Mouse (Mus musculus): Measurements from ENCODE around the gene Nr1h5. TPM values are rescaled to one million over a fixed set of nuclear protein-coding genes. Genes with fewer than 3 reads are reported as not detected.

Gene Nr1h5
- total RNA-seq (2015; ENCODE audit: low replicate concordance) = not detected in 2 replicates
- total RNA-seq (2017; ENCODE audit: low replicate concordance) = not detected in 2 replicates

DNA sequence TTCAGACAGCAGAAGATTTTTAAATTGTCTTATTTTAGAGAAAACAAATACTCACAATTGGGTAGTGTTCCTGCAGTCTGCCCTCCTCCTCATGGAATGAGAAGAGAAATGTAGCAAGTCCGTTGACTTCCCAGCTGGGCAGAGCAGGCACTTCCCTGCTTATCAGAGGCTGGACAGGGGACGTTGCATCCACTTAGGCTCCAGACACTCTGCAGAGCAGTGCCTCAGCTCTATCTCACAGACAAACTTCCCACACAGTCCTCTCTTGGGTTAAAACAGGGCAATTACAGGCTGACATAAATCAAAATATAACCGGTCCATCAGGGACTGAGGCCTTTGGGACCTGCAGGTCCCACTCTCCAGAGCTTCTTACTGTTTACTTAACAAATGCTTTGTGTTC is at the start of gene Nr1h5:
Gene Nr1h5 (minus strand): TSS at position 101 of the 400 bp plus-strand sequence.
- no peak for ATAC-seq (replicated peaks; ENCODE audit: low FRiP score, poor library complexity, severe bottlenecking)

DNA sequence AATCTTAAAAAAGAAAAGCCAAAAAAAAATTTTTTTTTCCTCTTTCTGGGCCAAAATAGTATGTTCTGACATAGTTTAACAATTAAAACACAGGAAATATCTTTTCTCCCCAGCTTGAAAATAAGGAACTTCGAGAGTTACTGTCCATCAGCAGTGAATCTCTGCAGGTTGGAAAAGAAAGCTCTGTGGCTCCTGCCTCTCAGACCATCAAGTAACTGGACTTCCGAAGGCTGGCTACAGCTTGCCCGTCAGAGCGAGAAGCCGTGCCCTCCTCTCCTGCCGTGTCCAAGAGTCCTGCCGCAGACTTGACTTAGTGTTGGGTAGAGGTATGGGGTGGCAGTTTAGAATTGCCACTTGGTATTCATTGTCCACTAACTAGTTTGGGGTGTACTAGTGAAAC is 37.7 kb upstream of the Nr1h5 start:
- ATAC-seq (replicated peaks; ENCODE audit: low FRiP score, poor library complexity, severe bottlenecking) = no peak

DNA sequence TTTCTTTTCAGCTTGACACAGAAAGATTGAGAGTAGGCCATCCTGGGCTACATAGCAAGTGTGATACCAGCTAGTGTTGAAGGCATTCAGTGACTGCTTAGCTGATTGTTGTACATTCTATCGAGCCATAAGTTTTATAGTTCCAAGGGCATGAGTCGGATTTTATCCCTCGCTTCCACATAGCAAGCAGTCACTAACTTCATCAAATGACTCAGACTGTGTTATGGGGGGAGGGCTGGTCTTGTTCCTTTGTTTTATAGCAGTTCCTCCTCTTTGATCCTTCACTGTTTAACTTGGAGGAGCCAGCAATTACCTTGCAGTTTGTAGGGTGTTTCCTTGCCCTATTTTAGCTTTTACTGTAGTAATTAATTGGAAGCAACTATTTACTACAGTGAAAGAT is 33.7 kb upstream of the Nr1h5 start:
- ATAC-seq (replicated peaks; ENCODE audit: low FRiP score, poor library complexity, severe bottlenecking) = no peak

DNA sequence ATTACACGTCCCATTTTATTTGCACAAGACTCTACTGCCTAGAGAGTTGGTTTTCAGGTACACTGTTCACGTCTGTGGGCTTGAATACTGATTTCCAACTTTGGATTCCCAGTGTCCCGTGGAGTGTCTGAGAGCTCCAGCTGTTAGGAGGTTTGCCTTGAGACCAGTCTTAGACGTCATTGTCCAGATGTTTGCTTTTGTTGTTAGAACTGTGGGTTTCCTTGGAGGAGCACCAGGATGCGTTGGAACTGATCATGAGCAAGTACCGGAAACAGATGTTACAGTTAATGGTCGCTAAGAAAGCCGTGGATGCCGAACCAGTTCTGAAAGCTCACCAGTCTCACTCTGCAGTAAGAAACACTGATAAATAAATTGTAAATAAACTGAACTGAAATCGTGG is 33.1 kb upstream of the Nr1h5 start:
- no peak for ATAC-seq (replicated peaks; ENCODE audit: low FRiP score, poor library complexity, severe bottlenecking)

DNA sequence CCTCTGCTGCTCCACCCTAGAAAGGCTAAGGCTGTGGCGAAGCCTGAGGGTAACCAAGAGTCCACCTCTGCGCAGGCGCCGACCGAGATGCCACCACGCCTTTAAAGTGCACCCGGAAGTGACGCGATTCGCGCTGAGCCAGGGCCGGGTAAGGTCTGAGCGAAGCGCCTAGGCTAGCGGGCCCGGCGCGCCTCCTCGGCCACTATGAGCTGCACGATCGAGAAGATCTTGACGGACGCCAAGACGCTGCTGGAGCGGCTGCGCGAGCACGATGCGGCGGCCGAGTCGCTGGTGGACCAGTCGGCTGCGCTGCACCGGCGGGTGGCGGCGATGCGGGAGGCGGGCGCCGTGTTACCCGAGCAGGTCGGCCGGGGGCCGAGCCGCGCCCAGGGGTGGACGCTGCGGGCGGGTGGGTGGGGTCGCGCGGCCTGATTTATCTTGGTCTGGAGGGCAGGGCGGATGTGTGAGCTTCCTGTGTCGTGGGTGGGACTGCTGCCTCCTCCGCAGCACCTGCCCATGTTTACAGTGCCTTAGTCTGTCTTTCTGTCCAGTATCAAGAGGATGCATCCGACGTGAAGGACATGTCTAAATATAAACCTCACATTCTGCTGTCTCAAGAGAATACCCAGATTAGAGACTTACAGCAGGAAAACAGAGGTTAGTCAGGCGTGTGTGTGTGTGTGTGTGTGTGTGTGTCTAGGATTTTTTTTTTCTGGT is 31.8 kb upstream of the Nr1h5 start, which contains the start of gene Sike1:
Gene Sike1 (plus strand): TSS at position 104 of the 717 bp plus-strand sequence.
- ATAC-seq (replicated peaks; ENCODE audit: low FRiP score, poor library complexity, severe bottlenecking) = peak; percentile 99

DNA sequence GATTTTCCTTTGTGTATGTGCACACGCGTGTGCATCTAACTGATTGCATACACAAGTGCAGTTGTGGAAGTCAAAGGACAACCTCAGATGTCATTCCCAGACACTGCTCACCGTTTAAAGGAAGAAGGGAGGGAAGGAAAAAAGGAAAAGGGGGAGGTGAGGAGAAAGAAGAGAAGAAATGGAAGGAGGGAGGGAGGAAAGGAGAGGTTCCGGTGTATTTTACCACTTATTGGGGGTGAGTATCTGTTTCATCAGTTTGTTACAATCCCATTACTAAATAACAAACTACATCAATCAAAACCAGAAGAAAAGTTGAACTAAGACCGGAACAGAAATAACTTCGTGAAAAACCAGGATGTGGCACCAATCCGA is 31.3 kb upstream of the Nr1h5 start:
- no peak for ATAC-seq (replicated peaks; ENCODE audit: low FRiP score, poor library complexity, severe bottlenecking)

DNA sequence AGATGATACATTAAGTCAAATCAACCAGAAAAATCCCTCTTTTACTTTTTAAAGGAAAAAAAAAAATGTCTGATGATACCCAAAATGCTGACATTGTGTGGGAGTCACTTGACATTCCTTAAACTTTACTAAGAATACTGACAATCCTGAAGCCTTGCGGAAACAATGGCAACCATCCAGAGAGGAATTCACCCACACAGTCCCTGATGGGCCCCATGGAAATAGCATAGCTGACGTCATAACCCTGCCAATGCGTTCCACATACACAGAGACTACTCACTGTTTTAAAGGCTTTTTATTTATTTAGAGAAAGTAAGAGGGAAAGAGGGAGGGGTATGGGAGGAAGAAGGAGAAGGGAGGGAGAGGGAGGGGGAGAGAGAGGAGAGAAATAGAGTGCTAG is 29.0 kb upstream of the Nr1h5 start:
- no peak for ATAC-seq (replicated peaks; ENCODE audit: low FRiP score, poor library complexity, severe bottlenecking)

DNA sequence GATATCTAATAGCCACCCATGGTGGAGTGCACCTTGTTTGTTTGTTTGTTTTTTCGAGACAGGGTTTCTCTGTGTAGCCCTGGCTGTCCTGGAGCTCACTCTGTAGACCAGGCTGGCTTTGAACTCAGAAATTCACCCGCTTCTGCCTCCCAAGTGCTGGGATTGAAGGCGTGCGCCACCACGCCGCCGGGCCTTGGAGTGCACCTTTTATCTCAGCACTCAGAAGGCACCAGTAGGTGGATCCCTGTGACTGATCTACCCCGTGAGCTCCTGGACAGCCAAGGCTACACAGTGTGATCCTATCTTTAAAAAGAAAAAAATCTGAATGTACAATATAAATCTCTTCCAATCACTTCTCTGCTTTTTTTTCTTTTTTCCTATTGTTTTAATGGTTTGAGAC is 27.1 kb upstream of the Nr1h5 start:
- ATAC-seq (replicated peaks; ENCODE audit: low FRiP score, poor library complexity, severe bottlenecking) = no peak

DNA sequence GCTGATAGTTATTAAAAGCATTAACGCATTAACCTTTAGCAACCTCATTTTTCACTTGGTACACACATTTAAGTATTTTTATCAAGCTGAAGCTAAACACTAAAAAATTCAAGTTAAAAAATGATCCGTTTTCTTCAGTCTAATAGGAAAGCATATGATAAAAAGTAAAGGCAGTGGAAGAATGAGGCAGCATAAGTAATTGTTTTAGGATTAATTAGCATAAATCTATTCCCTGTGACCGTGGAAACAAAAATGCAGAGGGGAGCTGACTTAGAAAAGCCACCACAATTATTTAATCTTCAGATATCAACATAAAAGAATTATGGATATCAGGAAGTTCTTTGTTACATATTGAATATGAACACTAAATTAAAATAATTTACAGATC is 16.4 kb upstream of the Nr1h5 start:
- no peak for ATAC-seq (replicated peaks; ENCODE audit: low FRiP score, poor library complexity, severe bottlenecking)

DNA sequence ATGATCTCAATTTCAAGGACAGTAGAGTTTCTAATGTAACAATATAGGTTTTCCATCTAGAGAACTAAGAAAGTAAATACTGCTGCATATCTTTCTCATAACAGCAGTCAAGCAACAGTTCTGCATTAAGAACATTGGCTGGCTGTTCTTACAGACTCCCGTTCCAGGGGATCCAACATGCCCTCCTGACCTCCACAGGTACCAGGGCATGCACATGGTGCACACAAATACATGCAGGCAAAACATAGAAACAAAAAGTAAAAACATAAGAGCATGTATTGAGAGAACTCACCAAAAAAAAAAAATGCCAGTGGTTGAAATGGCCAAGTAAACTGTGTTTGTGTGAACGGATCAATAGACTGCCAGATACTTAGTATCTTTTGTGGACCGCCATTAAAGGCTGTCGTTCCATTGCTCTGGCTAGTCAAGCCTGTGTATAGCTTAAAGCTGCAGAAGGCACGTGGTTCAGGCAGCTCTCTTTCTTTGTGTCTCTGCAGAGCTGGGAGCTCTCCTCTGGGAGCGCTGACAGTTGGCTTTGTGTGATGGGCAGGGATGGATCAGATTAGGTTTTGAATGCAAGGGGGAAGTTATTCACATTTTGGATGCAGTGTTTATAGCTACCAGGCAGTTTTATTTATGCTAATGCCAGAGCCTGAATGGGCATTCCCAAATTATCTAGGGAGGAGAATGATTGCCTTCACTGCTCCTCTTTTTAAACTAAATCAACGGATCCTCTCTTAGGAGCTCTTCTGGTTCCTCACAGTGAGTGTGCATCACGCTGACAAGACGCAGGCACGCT is 15.8 kb upstream of the Nr1h5 start:
- no peak for ATAC-seq (replicated peaks; ENCODE audit: low FRiP score, poor library complexity, severe bottlenecking)

DNA sequence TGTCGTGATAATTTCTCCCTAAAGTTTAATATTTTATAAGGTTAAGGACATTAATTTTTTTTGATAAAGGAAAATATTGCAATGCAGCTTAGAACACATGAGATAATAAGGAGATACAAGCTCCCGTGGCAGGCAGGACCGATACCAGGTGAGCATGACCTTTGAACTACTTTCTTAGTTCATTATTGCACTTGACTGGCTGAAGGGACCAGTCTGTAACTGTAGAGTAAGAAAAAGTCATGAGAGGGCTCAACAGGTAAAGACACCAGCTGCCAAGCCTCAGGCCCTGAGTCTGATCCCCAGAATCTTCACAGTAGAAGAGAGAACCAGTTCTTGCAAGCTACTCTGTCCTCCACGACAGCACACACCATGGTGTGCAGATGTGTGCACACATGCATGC is 13.0 kb upstream of the Nr1h5 start:
- ATAC-seq (replicated peaks; ENCODE audit: low FRiP score, poor library complexity, severe bottlenecking) = no peak

DNA sequence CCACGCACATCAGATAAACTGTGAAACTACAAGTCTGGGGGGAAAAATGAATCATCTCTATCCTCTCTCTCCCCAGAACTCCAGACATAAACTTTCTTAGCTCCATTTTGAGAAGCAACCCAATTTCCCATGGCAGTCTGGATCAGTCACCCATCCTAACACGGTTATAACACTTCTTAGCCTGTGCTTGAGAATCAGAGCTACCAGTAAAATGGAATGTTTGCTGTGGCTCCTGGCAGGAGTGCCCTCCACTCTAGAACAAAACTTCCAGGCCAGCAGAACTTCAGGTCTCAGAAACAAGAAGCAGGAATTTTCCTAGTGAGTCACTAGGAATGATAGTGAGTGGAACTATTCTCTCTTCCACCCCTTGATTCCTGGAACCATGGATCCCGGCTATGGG is 6.6 kb upstream of the Nr1h5 start:
- no peak for ATAC-seq (replicated peaks; ENCODE audit: low FRiP score, poor library complexity, severe bottlenecking)

DNA sequence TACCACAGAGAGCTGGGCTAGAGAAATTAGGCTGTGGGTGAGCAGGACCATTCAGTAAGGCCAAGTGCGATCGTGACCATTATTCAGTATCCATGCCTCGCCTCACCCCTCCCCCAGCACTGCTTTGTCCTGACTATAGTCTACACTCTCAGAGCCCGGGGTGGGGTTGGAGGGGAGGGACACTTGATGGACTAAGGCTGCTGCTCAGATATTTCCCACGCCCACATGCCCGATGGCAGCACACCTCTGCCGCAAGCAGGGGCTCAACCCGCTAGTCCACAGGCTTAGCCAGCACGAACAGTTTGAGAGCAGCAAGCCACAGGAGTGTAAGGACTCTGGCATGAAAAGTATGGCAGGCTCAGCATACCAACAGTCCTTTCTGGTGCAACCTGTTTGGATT is 6.1 kb upstream of the Nr1h5 start:
- no peak for ATAC-seq (replicated peaks; ENCODE audit: low FRiP score, poor library complexity, severe bottlenecking)

DNA sequence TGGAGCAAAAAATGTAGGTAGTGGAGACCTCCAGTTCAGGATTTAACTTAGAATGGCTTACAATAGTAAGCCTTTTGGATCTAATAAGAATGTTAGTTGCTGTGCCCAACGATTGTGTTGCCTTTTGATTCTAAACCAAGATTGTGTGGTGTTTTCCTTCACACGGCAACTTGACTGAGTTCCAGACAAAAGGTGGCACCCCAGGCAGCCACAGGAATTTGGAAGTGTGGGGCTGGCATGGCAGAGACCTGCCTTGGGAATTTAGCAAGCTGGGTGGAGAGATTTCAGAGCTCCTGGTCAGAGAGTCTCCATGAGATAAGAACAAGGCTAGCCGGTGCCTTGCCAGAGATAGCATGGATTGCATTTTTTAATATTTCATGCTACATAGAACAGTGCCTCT is 8.3 kb downstream of the Nr1h5 start:
- ATAC-seq (replicated peaks; ENCODE audit: low FRiP score, poor library complexity, severe bottlenecking) = no peak

DNA sequence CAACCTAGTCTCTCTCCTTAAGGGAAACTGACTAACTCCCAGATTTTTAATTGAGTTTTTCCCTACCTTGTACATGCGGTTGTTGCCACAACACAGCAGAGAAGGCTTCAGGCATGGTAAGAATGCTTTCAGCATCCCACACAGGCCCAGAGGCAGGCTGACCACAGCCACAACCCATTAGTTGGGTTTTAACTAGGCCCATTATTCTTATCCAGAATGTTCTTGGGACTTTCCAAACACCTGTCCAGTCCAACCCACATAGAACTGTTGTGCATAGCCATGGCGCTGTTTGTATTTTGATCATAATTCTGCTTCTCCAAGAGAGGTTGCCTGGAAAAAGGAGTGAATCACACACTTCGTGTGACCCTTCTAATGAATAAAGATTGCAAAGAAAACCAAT is 8.8 kb downstream of the Nr1h5 start:
- no peak for ATAC-seq (replicated peaks; ENCODE audit: low FRiP score, poor library complexity, severe bottlenecking)

DNA sequence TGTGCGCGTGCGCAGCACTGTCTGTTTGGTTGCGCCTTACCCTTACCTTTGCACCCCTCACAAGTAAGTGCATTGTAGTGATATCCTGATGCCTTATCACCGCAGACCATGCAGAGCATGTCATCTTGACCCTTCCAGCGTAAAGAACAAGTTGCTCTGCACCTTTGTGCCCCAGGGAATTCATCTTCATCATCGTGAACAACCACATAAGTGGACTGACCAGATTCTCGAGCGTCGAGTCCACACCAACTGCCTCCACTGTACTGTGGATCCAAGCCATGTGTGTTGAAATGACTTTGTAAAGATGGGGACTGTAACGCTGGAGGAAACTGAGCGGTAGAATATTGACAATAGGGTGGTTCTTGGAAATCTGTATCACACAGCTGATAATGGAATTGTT is 9.5 kb downstream of the Nr1h5 start:
- ATAC-seq (replicated peaks; ENCODE audit: low FRiP score, poor library complexity, severe bottlenecking) = no peak

DNA sequence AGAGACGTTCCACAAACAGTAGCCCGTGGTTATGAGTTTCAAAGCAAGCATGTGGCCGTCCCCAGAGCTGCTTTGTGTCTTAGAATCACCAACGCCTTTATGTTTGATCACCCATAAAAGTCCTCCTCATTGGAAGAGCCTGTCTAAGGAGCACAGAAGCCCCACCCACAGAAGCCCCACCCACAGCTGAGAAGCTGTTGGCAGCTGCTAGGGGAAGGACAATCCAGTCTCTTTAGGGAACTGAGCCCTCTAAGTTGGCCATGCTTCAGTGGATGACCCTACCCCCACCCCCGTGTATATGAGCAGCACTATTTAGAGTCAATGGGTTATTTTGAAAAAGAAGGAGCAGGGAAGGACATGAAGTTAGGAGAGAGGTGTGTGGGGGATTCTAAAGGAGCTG is 17.1 kb downstream of the Nr1h5 start:
- ATAC-seq (replicated peaks; ENCODE audit: low FRiP score, poor library complexity, severe bottlenecking) = no peak

DNA sequence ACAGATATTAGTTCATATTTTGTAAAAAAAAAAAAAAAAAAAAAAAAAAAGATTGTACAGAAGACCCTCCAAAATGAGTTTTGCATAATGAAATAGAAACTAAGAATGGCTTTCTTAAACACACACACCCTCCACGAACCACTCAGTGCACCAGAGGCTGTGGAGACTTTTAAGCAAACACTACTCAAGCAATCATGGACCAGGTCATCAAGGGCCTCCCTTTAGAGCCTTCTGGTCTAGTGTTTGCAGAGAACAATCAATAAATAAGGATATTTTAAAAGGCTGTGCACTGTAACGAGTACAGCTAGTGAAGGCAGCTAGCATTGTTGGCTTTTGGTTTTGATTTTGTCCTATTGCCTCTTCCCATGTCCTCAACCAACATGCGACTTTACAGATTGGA is 17.6 kb downstream of the Nr1h5 start:
- ATAC-seq (replicated peaks; ENCODE audit: low FRiP score, poor library complexity, severe bottlenecking) = no peak

DNA sequence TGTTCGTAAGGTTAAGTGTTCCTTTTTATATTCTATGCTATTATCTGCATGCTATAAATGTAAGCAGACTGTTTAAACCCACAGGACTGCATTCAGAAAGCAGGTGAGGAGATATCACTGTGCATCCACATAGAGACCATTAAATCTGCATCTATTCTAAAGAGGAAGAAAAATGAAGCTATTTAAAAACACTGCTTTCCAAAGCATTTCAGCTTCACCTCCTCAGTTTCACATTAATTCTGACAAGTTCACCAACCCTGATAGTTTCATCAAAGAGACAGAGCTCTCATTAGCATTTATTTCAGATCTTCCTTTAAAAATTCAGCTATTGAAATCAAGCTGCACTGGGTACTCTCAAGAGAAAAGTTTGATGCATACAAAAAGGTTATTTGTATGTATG is 25.8 kb downstream of the Nr1h5 start:
- ATAC-seq (replicated peaks; ENCODE audit: low FRiP score, poor library complexity, severe bottlenecking) = no peak

DNA sequence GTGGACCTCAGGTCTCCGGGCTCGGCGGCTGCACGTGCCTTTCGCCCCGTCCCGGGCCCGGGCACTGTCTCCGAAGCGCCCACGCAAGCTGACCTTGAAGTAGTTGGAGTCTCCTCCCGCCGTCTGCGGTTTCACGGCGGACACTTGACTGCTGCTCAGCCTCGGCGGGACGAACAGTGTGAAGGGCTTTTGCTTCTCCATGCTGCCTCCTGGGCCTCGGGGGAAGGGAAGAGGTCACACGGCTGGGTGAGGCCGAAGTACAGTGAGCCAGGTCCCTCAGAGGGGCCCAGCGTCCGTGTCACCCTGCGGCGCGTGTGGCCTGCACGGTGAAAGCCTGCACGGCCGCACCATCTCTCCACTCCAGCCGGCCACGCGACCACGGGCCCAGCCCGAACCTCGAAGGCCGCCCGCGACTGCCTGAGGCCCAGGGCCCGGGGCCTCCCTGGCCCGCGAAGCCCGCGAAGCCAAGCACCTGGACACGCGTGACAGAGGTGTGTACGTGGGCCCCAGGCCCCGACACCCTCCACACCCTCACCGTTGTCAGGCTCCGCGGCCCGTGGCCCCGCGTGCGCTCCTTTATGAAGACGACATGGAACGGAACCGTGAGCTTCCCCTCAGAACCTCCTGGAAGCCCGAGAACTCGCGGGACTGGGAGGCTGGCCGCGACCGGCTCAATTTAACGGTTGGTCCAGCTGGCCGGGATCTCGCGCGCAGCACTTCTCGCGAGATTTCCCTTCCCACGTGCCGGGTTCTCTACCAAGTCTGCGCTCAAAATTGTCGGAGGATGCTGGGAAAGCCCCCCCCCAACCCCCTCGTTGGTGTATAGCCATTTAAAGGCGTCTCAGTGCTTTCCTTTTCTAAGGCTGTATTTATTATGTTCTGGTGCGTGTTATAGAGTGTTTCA is 28.2 kb downstream of the Nr1h5 start, which contains the start of gene Sycp1:
Gene Sycp1 (minus strand): TSS at position 650 of the 904 bp plus-strand sequence.
- ATAC-seq (replicated peaks; ENCODE audit: low FRiP score, poor library complexity, severe bottlenecking) = no peak

All from erythroblast, adult 5-6 weeks (primary cell).